Mouse (Mus musculus) C2C12 (cell line): ENCODE measurements around the gene Ap1s1.

Source experiments
- CTCF ChIP-seq: IDR thresholded peaks from one replicate; pipeline ENCODE4 v1.5.1; 2011; ENCODE audit not compliant: control insufficient read depth, insufficient read depth, insufficient read length
- MYOD1 ChIP-seq: IDR thresholded peaks from one replicate; pipeline ENCODE4 v1.6.1; 2011; ENCODE audit warnings: low read depth; ENCODE audit not compliant: control insufficient read depth, insufficient read length

DNA sequence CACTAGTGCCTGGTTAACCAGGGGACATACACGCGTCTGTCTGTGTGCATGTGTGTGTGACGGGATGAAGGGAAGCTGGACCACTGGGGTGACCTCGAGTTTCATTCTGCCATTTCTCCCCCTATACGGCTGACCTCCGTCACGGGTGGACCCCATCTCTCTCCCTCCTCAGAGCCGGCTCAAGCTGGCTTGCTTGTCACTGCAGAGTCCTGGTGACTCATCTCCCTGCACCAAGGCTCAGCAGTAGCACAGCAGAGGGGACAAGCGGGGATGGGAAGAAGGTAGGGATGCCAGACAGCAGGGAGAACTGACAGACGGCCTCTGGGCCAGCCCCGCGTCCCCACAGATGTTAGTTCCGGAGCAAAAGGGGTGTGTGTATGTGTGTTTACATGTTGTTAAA, 9.7 kb downstream of the Ap1s1 start:
- TF ChIP-seq MYOD1 (no peak), CTCF (no peak)
